Comparison of ENCODE assay signal across 28 mouse cellular contexts in genomic region chr2:132063776-132064175, GRCm38 (mm10). TPM values are rescaled to one million over a fixed set of nuclear protein-coding genes. Genes with fewer than 3 reads are reported as not detected.
DNase-seq lines count a peak whose midpoint lies in the region; ATAC-seq and TF ChIP-seq lines count a peak whose summit lies in the region.
"Had no signal": no experiment of that assay in that cellular context is flagged by ENCODE, and none has a peak within 500 bp of the region (broad histone marks: within the 10 kb centered on the region; RNA-seq: fewer than 3 reads in every experiment).

No protein-coding gene starts in this region.

- H3K27ac ChIP-seq in heart, embryonic 13.5 days (replicated peaks): peak overlapping the region; percentile 61
- peak overlapping the region; percentile 24; the same call in 1 of the 2 replicates for H3K27ac ChIP-seq in left cerebral cortex, adult 2 months
- H3K27ac ChIP-seq in intestine, embryonic 15.5 days: no peak overlapping the region
- H3K27ac ChIP-seq: embryonic facial prominence, embryonic 13.5 days; forebrain, embryonic 10.5 days; forebrain, embryonic 15.5 days; hindbrain, embryonic 12.5 days; hindbrain, postnatal 0 days; kidney, postnatal 0 days; limb, embryonic 13.5 days; lung, embryonic 15.5 days; neural tube, embryonic 12.5 days; stomach, embryonic 15.5 days had no signal

- no peak overlapping the region for H3K4me3 ChIP-seq in heart, embryonic 13.5 days
- H3K4me3 ChIP-seq in left cerebral cortex, adult 2 months: no peak overlapping the region
- no peak overlapping the region for H3K4me3 ChIP-seq in intestine, embryonic 15.5 days (replicated peaks)
- H3K4me3 ChIP-seq: embryonic facial prominence, embryonic 13.5 days; forebrain, embryonic 10.5 days; forebrain, embryonic 15.5 days; hindbrain, embryonic 12.5 days; limb, embryonic 13.5 days; lung, embryonic 15.5 days; neural tube, embryonic 12.5 days; stomach, embryonic 15.5 days had no signal

- no peak overlapping the region; the same call in 1 of the 2 replicates for H3K4me2 ChIP-seq in heart, embryonic 13.5 days
- H3K4me2 ChIP-seq in intestine, embryonic 15.5 days (replicated peaks): no peak overlapping the region
- H3K4me2 ChIP-seq: embryonic facial prominence, embryonic 13.5 days; forebrain, embryonic 15.5 days; hindbrain, embryonic 12.5 days; limb, embryonic 13.5 days; liver, embryonic 11.5 days; lung, embryonic 15.5 days; midbrain, embryonic 11.5 days; neural tube, embryonic 12.5 days; stomach, embryonic 15.5 days had no signal

- intact Hi-C loops in left cerebral cortex, adult 2 months (cut with DNase I): no loop called here
- intact Hi-C loops in left cerebral cortex, postnatal 4 days (cut with DNase I): no loop called here

- TF ChIP-seq CTCF in left cerebral cortex, adult 2 months (IDR thresholded peaks at IDR 0.05): no peak

- H3K9me3 ChIP-seq in heart, embryonic 13.5 days: no peaks in the 10 kb centered on the region
- H3K9me3 ChIP-seq in intestine, embryonic 15.5 days: no peaks in the 10 kb centered on the region
- H3K9me3 ChIP-seq: embryonic facial prominence, embryonic 13.5 days; forebrain, embryonic 10.5 days; forebrain, embryonic 15.5 days; hindbrain, embryonic 12.5 days; limb, embryonic 13.5 days; lung, embryonic 15.5 days; neural tube, embryonic 12.5 days; stomach, embryonic 15.5 days had no signal

- 79% methylated on average over 3 of the region's 3 CpGs for WGBS in heart, embryonic 13.5 days
- 72% methylated on average over 3 of the region's 3 CpGs for WGBS in intestine, embryonic 15.5 days

- peaks cover 49% of the 10 kb centered on the region for H3K36me3 ChIP-seq in heart, embryonic 13.5 days
- H3K36me3 ChIP-seq in intestine, embryonic 15.5 days: no peaks in the 10 kb centered on the region
- H3K36me3 ChIP-seq in splenic B cell, adult 2 months (ENCODE audit: control insufficient read depth, insufficient read depth, low read length, poor library complexity, severe bottlenecking): no peaks in the 10 kb centered on the region; the same call in 1 of the 2 replicates

- 0 out of 2 replicates have a peak overlapping the region, but pooled peaks have one; percentile 56 for H3K9ac ChIP-seq in heart, embryonic 13.5 days
- H3K9ac ChIP-seq in intestine, embryonic 15.5 days: no peak overlapping the region
- H3K9ac ChIP-seq: embryonic facial prominence, embryonic 13.5 days; forebrain, embryonic 15.5 days; hindbrain, embryonic 12.5 days; limb, embryonic 13.5 days; lung, embryonic 15.5 days; neural tube, embryonic 12.5 days; stomach, embryonic 15.5 days had no signal

- ATAC-seq in heart, embryonic 13.5 days (ENCODE audit: extremely low read depth, insufficient number of reproducible peaks, low FRiP score, low TSS enrichment): no peak
- ATAC-seq in intestine, embryonic 15.5 days: peak; percentile 44; the same call in 1 of the 2 replicates
- ATAC-seq: activated CD4-positive, CD25-positive, alpha-beta regulatory T cell, adult 4 months; forebrain, embryonic 15.5 days; midbrain, embryonic 16.5 days had no signal

- no peaks in the 10 kb centered on the region for H3K27me3 ChIP-seq in heart, embryonic 13.5 days (replicated peaks)
- H3K27me3 ChIP-seq in intestine, embryonic 15.5 days (replicated peaks): no peaks in the 10 kb centered on the region
- no peaks in the 10 kb centered on the region for H3K27me3 ChIP-seq in splenic B cell, adult 2 months (ENCODE audit: control insufficient read depth, insufficient read depth, low read length, poor library complexity, severe bottlenecking)
- H3K27me3 ChIP-seq: CH12.LX; embryonic facial prominence, embryonic 13.5 days; forebrain, embryonic 15.5 days; hindbrain, embryonic 12.5 days; limb, embryonic 13.5 days; lung, embryonic 15.5 days; neural tube, embryonic 12.5 days; stomach, embryonic 15.5 days had no signal

- H3K4me1 ChIP-seq in heart, embryonic 13.5 days: peaks cover 16% of the 10 kb centered on the region
- H3K4me1 ChIP-seq in intestine, embryonic 15.5 days (replicated peaks): 0 out of 2 replicates have a peak, but pooled peaks cover 4% of the 10 kb centered on the region
- H3K4me1 ChIP-seq: embryonic facial prominence, embryonic 13.5 days; forebrain, embryonic 10.5 days; forebrain, embryonic 15.5 days; hindbrain, embryonic 12.5 days; lung, embryonic 15.5 days; neural tube, embryonic 12.5 days; stomach, embryonic 15.5 days had no signal

- no peak for DNase-seq in heart, adult 11 months
- no peak for DNase-seq in left cerebral cortex, adult 2 months (ENCODE audit: extremely low spot score in 1 of 2, low spot score in 2 of 2)
- no peak for DNase-seq in left cerebral cortex, postnatal 4 days
- peak; percentile 52 for DNase-seq in splenic B cell, adult 2 months (ENCODE audit: low read depth, low spot score)
- DNase-seq in spleen, postnatal 4 days (ENCODE audit: low spot score in 2 of 2): no peak
- DNase-seq in cerebellum, postnatal 25 days: no peak
- DNase-seq: adrenal gland, adult 2 months; gastrocnemius, postnatal 10 days; kidney, adult 2 months; lung, postnatal 36 days; thymus, postnatal 14 days had no signal

RNA-seq across cellular contexts. Expression of gene Rassf2, which starts 33.7 kb away (rescaled TPM):
- polyA plus RNA-seq in heart, embryonic 13.5 days (2015; fragmentation: Nextera tagmentation; extraction: Ambion mirVana): 5.5 and 5.8 TPM in 2 replicates
- 10 to 100 TPM; 39.2 to 41.2 TPM for total RNA-seq in left cerebral cortex, adult 2 months (2021)
- total RNA-seq in left cerebral cortex, postnatal 4 days (2021): 10 to 100 TPM; 48.7 to 52.5 TPM
- polyA plus RNA-seq in intestine, embryonic 15.5 days (2015; fragmentation: Nextera tagmentation; extraction: Ambion mirVana): 7.6 and 8.0 TPM in 2 replicates
